Mouse (Mus musculus) limb, embryonic 15.5 days (tissue): ENCODE measurements around the gene Gm3233. TPM values are rescaled to one million over a fixed set of nuclear protein-coding genes. Genes with fewer than 3 reads are reported as not detected.
"Not testable (repeated sequence)": the region's sequence is repeated elsewhere in the genome, so short reads cannot be mapped to it uniquely, and the experiment has no call there.

Experiments
- ATAC-seq: fragments of 200-750 bp; cut with Nextera tagmentation; 2 replicates; pipeline ENCODE4 v1.8.0; 2017; ENCODE audit warnings: low read depth, moderate TSS enrichment; ENCODE audit not compliant: insufficient number of reproducible peaks, low FRiP score, low TSS enrichment
- H3K27ac ChIP-seq: fragments of 300-500 bp; sonication (generic); 2 replicates; pipeline ENCODE4 v1.5.1; 2015; ENCODE audit warnings: moderate library complexity, mild to moderate bottlenecking, inconsistent platforms
- H3K27me3 ChIP-seq: fragments of 300-500 bp; sonication (generic); 2 replicates; pipeline ENCODE4 v1.6.1; 2015; ENCODE audit warnings: inconsistent platforms
- H3K36me3 ChIP-seq: fragments of 300-500 bp; sonication (generic); 2 replicates; pipeline ENCODE4 v1.6.1; 2015; ENCODE audit warnings: inconsistent platforms
- H3K4me1 ChIP-seq: fragments of 300-500 bp; sonication (generic); 2 replicates; pipeline ENCODE4 v1.6.1; 2015; ENCODE audit warnings: inconsistent platforms
- H3K4me2 ChIP-seq: fragments of 300-500 bp; sonication (generic); 2 replicates; pipeline ENCODE4 v1.6.1; 2015; ENCODE audit warnings: mild to moderate bottlenecking, inconsistent platforms
- H3K4me3 ChIP-seq: fragments of 300-500 bp; sonication (generic); 2 replicates; pipeline ENCODE4 v1.5.1; 2015; ENCODE audit warnings: mild to moderate bottlenecking, inconsistent platforms
- H3K9ac ChIP-seq: fragments of 300-500 bp; sonication (generic); 2 replicates; pipeline ENCODE4 v1.6.1; 2015; ENCODE audit warnings: inconsistent platforms
- H3K9me3 ChIP-seq: fragments of 300-500 bp; sonication (generic); 2 replicates; pipeline ENCODE4 v1.6.1; 2016; ENCODE audit warnings: inconsistent platforms
- WGBS: fragments of 180-500 bp; shearing (Covaris S2); methylation state at CpG from one replicate; pipeline ENCODE4 v1.1.7; 2015; 5-methylcytosine and 5-hydroxymethylcytosine counted together
- polyA plus RNA-seq: library from polyadenylated mRNA; unstranded; fragments of >200 nt; fragmentation: Nextera tagmentation; extraction: Ambion mirVana; gene quantifications from 2 replicates; pipeline ENCODE4 v1.2.1, GENCODE M21; 2015

The Gm3233 gene
- polyA plus RNA-seq, 1 experiment from 2014 or later, result not detected

- H3K4me3 ChIP-seq, result no peak overlapping the region
- H3K27me3 ChIP-seq, result no peaks in the 10 kb centered on the region
- WGBS, result 72% methylated on average over 8 of the region's 8 CpGs
- H3K4me2 ChIP-seq, result no peak overlapping the region
- no peaks in the 10 kb centered on the region for H3K36me3 ChIP-seq
- ATAC-seq, result no peak
- no peak overlapping the region for H3K9ac ChIP-seq
- H3K9me3 ChIP-seq, result no peaks in the 10 kb centered on the region
- no peak overlapping the region for H3K27ac ChIP-seq
- H3K4me1 ChIP-seq, result no peaks in the 10 kb centered on the region
Observed at GRCm38 (mm10) chr10:77724855-77725254, 34.6 kb downstream of the Gm3233 start.

GRCm38 (mm10) chr10:77720299-77720698, 39.2 kb downstream of the Gm3233 start, which contains the start of gene Krtap12-1:
Gene Krtap12-1 (plus strand): TSS chr10:77720599.
- H3K9me3 ChIP-seq, H3K4me2 ChIP-seq, H3K36me3 ChIP-seq, H3K9ac ChIP-seq, H3K27ac ChIP-seq, H3K4me1 ChIP-seq, ATAC-seq, H3K4me3 ChIP-seq, H3K27me3 ChIP-seq: not testable (repeated sequence)
- 87% methylated on average over 1 of the region's 1 CpGs for WGBS

- 76% methylated on average over 1 of the region's 1 CpGs for WGBS
Observed at GRCm38 (mm10) chr10:77715507-77715906, 44.0 kb downstream of the Gm3233 start, which contains the start of gene Gm10142. Gene Gm10142 (plus strand): TSS chr10:77715807.

GRCm38 (mm10) chr10:77713734-77714133, 45.7 kb downstream of the Gm3233 start:
- Histone ChIP-seq H3K9me3 (no peaks in the 10 kb centered on the region), H3K4me2 (no peak overlapping the region), H3K4me1 (no peaks in the 10 kb centered on the region), H3K27ac (no peak overlapping the region), H3K9ac (no peak overlapping the region), H3K4me3 (no peak overlapping the region), H3K27me3 (no peaks in the 10 kb centered on the region), H3K36me3 (no peaks in the 10 kb centered on the region)
- WGBS, result 49% methylated on average over 4 of the region's 4 CpGs
- ATAC-seq, result no peak

More at GRCm38 (mm10) chr10:77715507-77715906, 44.0 kb downstream of the Gm3233 start, which contains the start of gene Gm10142:
- Histone ChIP-seq H3K27ac (no peak within 1 kb of the TSS), H3K9ac (no peak within 1 kb of the TSS), H3K4me2 (no peak within 1 kb of the TSS), H3K36me3 (no peaks in the 10 kb centered on the region), H3K4me3 (no peak within 1 kb of the TSS), H3K9me3 (no peaks in the 10 kb centered on the region), H3K4me1 (no peaks in the 10 kb centered on the region), H3K27me3 (no peaks in the 10 kb centered on the region)
- no peak for ATAC-seq

- not testable (repeated sequence) for H3K9me3 ChIP-seq, H3K4me3 ChIP-seq, ATAC-seq, H3K36me3 ChIP-seq, H3K4me2 ChIP-seq, H3K9ac ChIP-seq, H3K27ac ChIP-seq, H3K4me1 ChIP-seq, H3K27me3 ChIP-seq
Observed at GRCm38 (mm10) chr10:77711157-77711556, 48.3 kb downstream of the Gm3233 start, which contains the start of gene Gm10024. Gene Gm10024 (plus strand): TSS chr10:77711457.

GRCm38 (mm10) chr10:77709831-77710230, 49.7 kb downstream of the Gm3233 start:
- no peak overlapping the region for H3K4me3 ChIP-seq
- no peak for ATAC-seq
- no peak overlapping the region for H3K4me2 ChIP-seq
- no peaks in the 10 kb centered on the region for H3K4me1 ChIP-seq
- H3K36me3 ChIP-seq, result no peaks in the 10 kb centered on the region
- no peaks in the 10 kb centered on the region; the same call in 1 of the 2 replicates for H3K9me3 ChIP-seq
- H3K27me3 ChIP-seq, result no peaks in the 10 kb centered on the region
- no peak overlapping the region for H3K9ac ChIP-seq
- 80% methylated on average over 3 of the region's 3 CpGs for WGBS
- H3K27ac ChIP-seq, result no peak overlapping the region

Other genes starting within 250 kb of the Gm3233 start
- gene Fam207a, start 243.9 kb downstream of the Gm3233 start, polyA plus RNA-seq, result 36.2 and 37.7 TPM in 2 replicates
- gene Itgb2, start 229.4 kb downstream of the Gm3233 start, polyA plus RNA-seq, result 3.5 TPM in 2 replicates
- 145 and 158 TPM in 2 replicates for gene Pttg1ip, start 178.0 kb downstream of the Gm3233 start, polyA plus RNA-seq
- 343 and 347 TPM in 2 replicates for gene Sumo3, start 153.6 kb downstream of the Gm3233 start, polyA plus RNA-seq
- gene Gm49325, start 153.5 kb downstream of the Gm3233 start, polyA plus RNA-seq, result 1.3 and 1.8 TPM in 2 replicates
- gene Ube2g2, start 137.4 kb downstream of the Gm3233 start, polyA plus RNA-seq, result 99.8 and 127 TPM in 2 replicates
- gene Tspear, start 73.1 kb downstream of the Gm3233 start, polyA plus RNA-seq, result 2.1 and 2.8 TPM in 2 replicates
- gene Gm19402, start 68.9 kb downstream of the Gm3233 start, polyA plus RNA-seq, result not detected in 2 replicates
- not detected in 2 replicates for gene Gm9508, start 62.4 kb downstream of the Gm3233 start, polyA plus RNA-seq
- not detected in 2 replicates for gene Gm10272, start 53.1 kb downstream of the Gm3233 start, polyA plus RNA-seq
- gene Gm10024, start 48.2 kb downstream of the Gm3233 start, polyA plus RNA-seq, result 1.2 and 1.4 TPM in 2 replicates
- gene Gm10142, start 43.9 kb downstream of the Gm3233 start, polyA plus RNA-seq, result not detected in 2 replicates
- 0.29 TPM in 1 of 2 replicates, not detected in the other for gene Krtap12-1, start 39.1 kb downstream of the Gm3233 start, polyA plus RNA-seq
- gene Gm10100, start 33.2 kb downstream of the Gm3233 start, polyA plus RNA-seq, result not detected in 2 replicates
- not detected in 2 replicates for gene Gm18596, start 17.0 kb downstream of the Gm3233 start, polyA plus RNA-seq
- not detected in 2 replicates for gene Gm9736, start 8.3 kb downstream of the Gm3233 start, polyA plus RNA-seq
- not detected in 2 replicates for gene Gm3238, start 11.6 kb upstream of the Gm3233 start, polyA plus RNA-seq
- gene Gm7138, start 17.3 kb upstream of the Gm3233 start, polyA plus RNA-seq, result not detected in 2 replicates
- not detected in 2 replicates for gene Gm3250, start 22.9 kb upstream of the Gm3233 start, polyA plus RNA-seq
- gene Gm7137, start 28.5 kb upstream of the Gm3233 start, polyA plus RNA-seq, result not detected in 2 replicates
- gene Gm9639, start 35.4 kb upstream of the Gm3233 start, polyA plus RNA-seq, result not detected in 2 replicates
- gene Gm19668, start 39.5 kb upstream of the Gm3233 start, polyA plus RNA-seq, result not detected in 2 replicates
- not detected in 2 replicates for gene Gm9507, start 52.2 kb upstream of the Gm3233 start, polyA plus RNA-seq
- gene Gm2696, start 55.0 kb upstream of the Gm3233 start, polyA plus RNA-seq, result not detected in 2 replicates
- not detected in 2 replicates for gene Krtap10-4, start 67.4 kb upstream of the Gm3233 start, polyA plus RNA-seq
- gene Krtap10-10, start 76.3 kb upstream of the Gm3233 start, polyA plus RNA-seq, result 0.17 TPM in 1 of 2 replicates, not detected in the other
- not detected in 2 replicates for gene Gm36176, start 87.1 kb upstream of the Gm3233 start, polyA plus RNA-seq
- not detected in 2 replicates for gene Gm10318, start 93.2 kb upstream of the Gm3233 start, polyA plus RNA-seq
- not detected in 2 replicates for gene Gm3285, start 102.3 kb upstream of the Gm3233 start, polyA plus RNA-seq
- 3.8 and 4.0 TPM in 2 replicates for gene Lrrc3, start 142.9 kb upstream of the Gm3233 start, polyA plus RNA-seq
- gene Trpm2, start 210.9 kb upstream of the Gm3233 start, polyA plus RNA-seq, result 0.50 and 0.51 TPM in 2 replicates
- gene 1810043G02Rik, start 218.8 kb upstream of the Gm3233 start, polyA plus RNA-seq, result 23.7 and 24.2 TPM in 2 replicates